Mouse (Mus musculus) brain, embryonic 14.5 days (tissue): ENCODE data around the gene Sco1. TPM values are rescaled to one million over a fixed set of nuclear protein-coding genes. Genes with fewer than 3 reads are reported as not detected.

Experiments
- DNase-seq: peaks from one replicate; pipeline ENCODE4 v3.0.0-alpha.2; 2011; ENCODE audit warnings: low read depth
- CTCF ChIP-seq: fragments of 200-500 bp; IDR thresholded peaks from 2 replicates; pipeline ENCODE4 v1.5.1; 2012; ENCODE audit warnings: inconsistent platforms, mild to moderate bottlenecking, moderate library complexity, borderline replicate concordance; ENCODE audit not compliant: insufficient read depth, insufficient read length; ENCODE audit errors: extremely low read depth
- POLR2A ChIP-seq: fragments of 200-500 bp; IDR thresholded peaks from 2 replicates; pipeline ENCODE4 v1.6.1; 2012; ENCODE audit warnings: mild to moderate bottlenecking, inconsistent platforms, borderline replicate concordance; ENCODE audit not compliant: poor library complexity, insufficient read depth, insufficient read length, severe bottlenecking; ENCODE audit errors: extremely low read depth
- polyA plus RNA-seq: library from polyadenylated mRNA; depleted of rRNA; stranded (reverse); fragments of >200 nt; gene quantifications from 2 replicates; pipeline ENCODE4 v1.2.3, GENCODE M21; 2012

The Sco1 gene
- polyA plus RNA-seq, 1 experiment = 7.5 TPM

DNA sequence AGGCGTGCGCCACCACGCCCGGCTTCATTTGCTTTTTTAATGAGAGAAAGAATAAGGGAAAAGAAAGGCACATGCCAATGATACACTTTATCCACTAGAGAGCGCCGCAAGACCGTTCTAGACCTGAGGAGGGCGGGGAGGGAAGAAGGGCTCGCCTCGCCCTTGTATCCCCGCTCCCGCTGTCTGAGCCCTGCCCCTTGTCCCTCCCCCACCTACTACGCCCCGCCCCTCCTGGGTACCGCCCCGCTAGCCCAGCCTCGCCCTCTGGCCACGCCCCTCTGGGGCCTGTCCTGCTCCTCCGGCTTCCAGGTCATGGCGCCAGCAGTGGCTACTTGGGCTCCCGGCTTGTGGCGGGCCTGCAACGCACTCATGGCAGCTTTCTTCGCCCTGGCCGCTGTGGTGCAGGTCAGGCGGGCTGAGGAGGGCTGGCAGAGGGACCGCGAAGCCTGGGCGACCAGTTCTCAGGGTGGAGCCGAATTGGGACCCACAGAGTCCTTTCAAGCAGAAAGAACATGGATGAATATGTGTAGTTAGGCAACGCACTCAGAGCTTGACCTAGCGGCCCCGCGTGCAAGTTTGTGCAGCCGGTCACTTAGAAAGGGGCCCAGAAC is 27.5 kb upstream of the Sco1 start, which contains the start of gene Tmem220:
Gene Tmem220 (plus strand): TSS at position 288 of the 611 bp plus-strand sequence.
- TF ChIP-seq CTCF (peak; percentile 84), POLR2A (0 out of 2 replicates have a peak, but pooled peaks have one; percentile 19)
- peak; percentile 96 for DNase-seq

GRCm38 (mm10) chr11:67030904-67031602 is 21.4 kb upstream of the Sco1 start:
- DNase-seq = no peak
- no peak for TF ChIP-seq CTCF
- no peak for TF ChIP-seq POLR2A

- DNase-seq = no peak
- TF ChIP-seq CTCF = no peak
- no peak for TF ChIP-seq POLR2A
Observed at GRCm38 (mm10) chr11:67031603-67031915, 20.9 kb upstream of the Sco1 start.

DNA sequence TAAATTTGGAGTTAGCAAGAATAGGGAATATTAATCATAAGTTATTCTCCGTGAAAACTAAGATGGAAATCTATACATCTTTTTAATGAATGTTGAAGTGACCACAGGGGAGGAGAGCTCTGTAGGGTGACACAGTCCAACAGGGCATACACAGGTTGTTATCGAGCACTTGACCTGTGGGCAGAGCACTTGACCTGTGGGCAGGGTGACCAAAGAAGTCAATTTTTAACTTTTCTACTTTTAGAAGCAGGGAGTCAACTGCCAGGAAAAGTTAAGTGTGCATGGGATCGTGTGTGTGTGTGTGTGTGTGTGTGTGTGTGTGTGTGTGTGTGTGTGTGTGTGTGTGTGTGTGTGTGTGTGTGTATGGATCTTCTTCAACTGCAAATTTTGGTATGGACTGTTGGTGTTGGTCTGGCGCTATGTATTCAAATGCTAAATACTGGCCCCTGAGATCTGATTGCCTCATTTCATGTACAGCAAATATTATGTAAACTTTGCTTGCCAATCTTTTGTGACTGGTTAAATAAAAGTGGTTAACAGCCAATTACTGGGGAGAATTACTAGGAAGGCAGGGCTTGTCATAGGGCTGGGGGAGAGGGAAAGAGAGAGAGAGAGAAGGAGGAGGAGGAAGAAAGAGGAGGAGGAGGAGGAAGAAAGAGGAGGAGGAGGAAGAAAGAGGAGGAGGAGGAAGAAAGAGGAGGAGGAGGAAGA is 17.5 kb upstream of the Sco1 start:
- DNase-seq = no peak

GRCm38 (mm10) chr11:67036229-67036628 is 16.2 kb upstream of the Sco1 start:
- no peak for TF ChIP-seq POLR2A
- no peak for TF ChIP-seq CTCF
- DNase-seq = no peak

More for the DNA sequence above, 17.5 kb upstream of the Sco1 start:
- TF ChIP-seq CTCF (no peak), POLR2A (no peak)

GRCm38 (mm10) chr11:67036892-67037291 is 15.6 kb upstream of the Sco1 start:
- TF ChIP-seq CTCF (no peak), POLR2A (no peak)
- DNase-seq = no peak

DNA sequence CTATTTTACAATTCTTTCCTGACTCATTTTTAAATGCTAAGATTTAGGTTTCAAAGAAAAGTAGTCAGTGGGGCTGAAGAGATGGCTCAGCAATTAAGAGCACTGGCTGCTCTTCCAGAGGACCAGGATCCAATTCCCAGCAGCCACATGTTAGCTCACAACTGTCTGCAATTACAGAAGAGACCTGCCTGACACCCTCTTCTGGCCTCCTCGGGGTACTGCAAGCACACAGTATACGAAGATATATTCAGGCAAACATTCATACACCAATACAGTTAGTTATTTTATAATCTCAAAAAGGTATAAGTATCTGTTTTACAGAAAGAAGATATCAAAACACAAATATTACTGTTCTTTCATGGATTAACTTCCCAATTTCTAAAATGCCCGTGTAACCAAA is 12.7 kb upstream of the Sco1 start:
- TF ChIP-seq POLR2A (no peak), CTCF (peak; percentile 23; the same call in 1 of the 2 replicates)
- no peak for DNase-seq

DNA sequence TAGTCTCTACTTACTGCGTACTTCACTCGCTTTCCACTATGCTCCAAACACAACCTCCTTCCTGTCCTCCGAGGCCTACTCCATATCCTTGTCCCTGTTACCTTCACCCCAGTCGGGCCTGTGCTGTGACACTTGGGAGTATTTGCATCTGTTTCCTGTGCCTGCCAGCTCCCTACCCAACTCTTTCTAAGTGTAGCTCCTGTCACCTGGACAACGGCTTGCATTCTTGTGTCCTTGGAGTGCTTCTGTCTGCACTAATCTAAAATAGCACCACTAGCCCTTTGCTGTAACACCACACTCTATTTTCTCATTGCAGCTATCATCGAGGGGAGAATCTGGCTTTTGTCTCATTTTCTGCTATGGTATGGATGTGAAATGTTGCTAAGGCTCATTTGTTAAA is 12.0 kb upstream of the Sco1 start:
- DNase-seq = no peak
- no peak for TF ChIP-seq POLR2A
- no peak for TF ChIP-seq CTCF

DNA sequence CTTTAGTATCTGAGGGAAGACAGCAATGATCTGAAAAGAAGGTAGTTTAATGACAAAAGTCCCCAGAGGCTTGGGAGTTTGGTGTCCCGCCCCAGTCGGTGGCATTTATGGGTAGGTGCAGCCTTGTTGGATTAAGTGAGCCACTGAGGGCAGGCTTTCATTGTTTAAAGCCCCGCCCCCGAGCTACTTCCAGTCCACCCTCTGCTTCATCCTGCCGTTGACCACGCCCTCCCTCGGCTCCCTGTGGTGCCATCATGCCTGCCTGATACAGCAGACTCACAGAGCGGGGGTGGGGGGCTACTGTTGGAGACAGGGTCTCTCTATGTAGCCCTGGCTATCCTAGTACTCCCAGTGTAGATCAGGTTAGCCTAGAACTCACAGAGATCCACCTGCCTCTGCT is 9.5 kb upstream of the Sco1 start:
- no peak for DNase-seq
- no peak for TF ChIP-seq POLR2A
- TF ChIP-seq CTCF = no peak

GRCm38 (mm10) chr11:67044959-67045358 is 7.5 kb upstream of the Sco1 start:
- TF ChIP-seq CTCF (no peak), POLR2A (no peak)
- no peak for DNase-seq

DNA sequence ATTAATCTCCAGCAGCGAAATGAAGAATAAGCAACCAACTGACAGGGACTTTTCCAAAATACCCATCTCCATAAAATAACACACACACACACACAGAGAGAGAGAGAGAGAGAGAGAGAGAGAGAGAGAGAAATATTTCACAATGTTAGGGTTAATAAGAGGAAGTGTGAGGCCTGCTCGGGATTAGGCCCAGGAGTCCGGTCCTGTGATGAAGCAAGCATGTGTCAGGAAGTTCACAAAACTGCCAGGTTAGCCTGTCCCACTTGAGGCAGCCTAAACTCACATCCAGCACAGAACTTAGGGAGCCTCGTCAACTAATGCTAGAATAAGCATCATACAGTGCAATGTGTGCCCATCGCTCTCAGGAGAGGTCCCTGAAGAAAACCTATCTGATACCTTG is 5.3 kb upstream of the Sco1 start:
- TF ChIP-seq CTCF (no peak), POLR2A (no peak)
- no peak for DNase-seq

DNA sequence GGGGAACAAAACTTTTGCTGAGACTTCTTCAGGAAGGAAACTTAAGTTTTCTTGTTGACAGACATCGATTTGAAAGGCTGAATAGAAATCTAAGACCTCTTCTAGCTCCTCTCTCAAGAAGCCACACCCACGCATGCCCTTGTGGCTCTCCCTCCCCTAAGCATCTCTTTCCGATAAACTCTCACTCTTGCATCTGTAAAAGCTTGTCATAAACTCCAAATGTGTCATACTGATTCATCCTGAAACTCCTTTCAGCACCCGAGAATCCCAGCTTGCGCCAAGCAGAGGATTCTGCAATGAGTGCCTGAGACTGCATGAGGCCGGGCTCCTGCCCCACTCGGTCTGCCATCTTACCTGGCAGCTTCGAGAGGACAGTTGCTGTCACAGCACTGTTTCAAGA is 4.0 kb upstream of the Sco1 start:
- no peak for DNase-seq
- TF ChIP-seq POLR2A (no peak), CTCF (no peak)

DNA sequence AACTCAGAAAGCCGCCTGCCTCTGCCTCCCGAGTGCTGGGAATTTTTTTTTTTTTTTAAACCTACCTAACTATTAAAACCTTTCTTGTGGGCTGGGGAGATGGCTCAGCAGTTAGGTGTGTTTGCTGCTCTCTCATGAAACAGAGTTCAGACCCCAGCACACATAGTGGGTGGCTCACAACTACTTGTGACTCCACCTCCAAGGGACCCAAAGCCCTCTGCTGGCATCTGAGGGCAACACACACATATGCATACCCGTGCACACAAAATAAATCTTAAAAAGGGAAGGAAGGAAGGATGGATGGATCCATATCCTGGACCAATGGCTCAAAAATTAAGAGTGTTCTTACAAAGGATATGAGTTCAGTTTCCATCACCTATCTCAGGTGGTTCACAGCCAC is 3.2 kb upstream of the Sco1 start:
- no peak for TF ChIP-seq CTCF
- TF ChIP-seq POLR2A = no peak
- DNase-seq = no peak
